Mouse (Mus musculus) gastrocnemius, postnatal 10 days (tissue): Measurements from ENCODE around the gene Nt5c. TPM values are rescaled to one million over a fixed set of nuclear protein-coding genes. Genes with fewer than 3 reads are reported as not detected.
"Not testable (repeated sequence)": the region's sequence is repeated elsewhere in the genome, so short reads cannot be mapped to it uniquely, and the experiment has no call there.

ENCODE experiments used
- DNase-seq: peaks from one replicate; pipeline ENCODE4 v3.0.0; 2021; ENCODE audit warnings: mixed read lengths
- long read RNA-seq, 2 experiments: library from polyadenylated mRNA; stranded (forward); transcript quantifications; one replicate each; pipeline ENCODE4 v2.0.0; 2021
- total RNA-seq, 2 experiments: library from RNA; stranded (reverse); gene quantifications; 2 replicates each; pipeline ENCODE4 v1.2.3; 2021

Nt5c gene
- 10 to 100 TPM; 17.3 to 19.0 TPM for total RNA-seq
- long read RNA-seq, experiment 1, transcript Nt5c-201 (5 exons, 858 nt) = major isoform, 5 of 8 reads
- long read RNA-seq, experiment 1, partial matches to known transcripts = 1 of 8 reads
- long read RNA-seq, experiment 1, other reads (novel, unspliced or antisense) = 1 of 8 reads
- long read RNA-seq, experiment 2, transcript Nt5c-201 (5 exons, 858 nt) = major isoform, 8 of 12 reads
- long read RNA-seq, experiment 2, partial matches to known transcripts = 0 of 12 reads
- long read RNA-seq, experiment 2, other reads (novel, unspliced or antisense) = 2 of 12 reads

DNA sequence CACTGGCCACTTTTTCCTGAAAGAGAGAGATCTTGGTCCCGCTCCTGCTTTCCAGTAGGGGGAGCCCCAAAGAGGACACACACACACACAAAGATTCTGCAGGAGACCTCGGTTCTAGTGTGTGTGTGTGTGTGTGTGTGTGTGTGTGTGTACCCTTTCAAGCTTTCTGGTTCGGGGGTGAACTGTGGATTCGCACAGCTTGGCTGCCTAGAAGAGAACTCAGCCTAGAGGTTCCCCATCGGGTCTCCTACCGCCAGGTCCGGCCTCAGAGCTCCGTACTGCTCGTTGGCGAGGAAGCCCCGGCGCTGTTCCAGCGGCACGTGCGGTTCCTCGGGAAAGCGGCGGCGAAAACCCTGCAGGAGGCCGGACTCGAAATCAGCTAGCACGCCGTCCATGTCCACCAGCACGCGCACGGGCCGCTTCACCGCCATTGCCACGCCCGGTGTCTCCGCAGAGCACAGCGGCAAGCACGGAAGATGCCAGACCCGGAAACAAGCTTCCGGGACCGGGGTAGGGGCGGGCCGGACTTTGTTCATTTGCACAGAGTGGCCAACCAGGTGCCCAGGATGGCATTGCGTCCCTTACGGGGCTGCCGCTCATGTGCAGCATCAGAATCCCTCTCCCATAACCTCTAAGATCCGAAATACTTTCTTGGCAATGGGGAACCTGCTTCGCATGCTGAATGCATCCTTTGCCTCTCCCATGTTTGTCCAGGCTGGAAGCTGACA, at the start of gene Nt5c:
Gene Nt5c, minus strand, starts transcription at position 507 of the 728 bp plus-strand sequence.
- peak; percentile 72 for DNase-seq

DNA sequence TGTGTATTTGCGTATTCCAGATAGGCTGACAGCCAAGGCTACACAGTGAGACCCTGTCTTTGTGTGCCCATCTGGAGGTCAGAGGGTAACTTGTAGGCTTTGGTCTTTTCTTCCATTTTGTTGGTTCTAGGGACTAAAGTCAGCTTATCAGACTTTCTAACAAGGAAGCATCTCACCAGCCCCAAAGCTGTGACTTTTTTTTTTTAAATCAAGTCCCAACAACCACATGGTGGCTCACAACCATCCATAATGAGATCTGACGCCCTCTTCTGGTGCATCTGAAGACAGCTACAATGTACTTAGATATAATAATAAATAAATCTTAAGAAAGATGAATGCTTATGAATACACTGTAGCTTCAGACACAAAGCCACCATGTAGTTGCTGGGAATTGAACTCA, 46.4 kb upstream of the Nt5c start:
- no peak for DNase-seq

DNA sequence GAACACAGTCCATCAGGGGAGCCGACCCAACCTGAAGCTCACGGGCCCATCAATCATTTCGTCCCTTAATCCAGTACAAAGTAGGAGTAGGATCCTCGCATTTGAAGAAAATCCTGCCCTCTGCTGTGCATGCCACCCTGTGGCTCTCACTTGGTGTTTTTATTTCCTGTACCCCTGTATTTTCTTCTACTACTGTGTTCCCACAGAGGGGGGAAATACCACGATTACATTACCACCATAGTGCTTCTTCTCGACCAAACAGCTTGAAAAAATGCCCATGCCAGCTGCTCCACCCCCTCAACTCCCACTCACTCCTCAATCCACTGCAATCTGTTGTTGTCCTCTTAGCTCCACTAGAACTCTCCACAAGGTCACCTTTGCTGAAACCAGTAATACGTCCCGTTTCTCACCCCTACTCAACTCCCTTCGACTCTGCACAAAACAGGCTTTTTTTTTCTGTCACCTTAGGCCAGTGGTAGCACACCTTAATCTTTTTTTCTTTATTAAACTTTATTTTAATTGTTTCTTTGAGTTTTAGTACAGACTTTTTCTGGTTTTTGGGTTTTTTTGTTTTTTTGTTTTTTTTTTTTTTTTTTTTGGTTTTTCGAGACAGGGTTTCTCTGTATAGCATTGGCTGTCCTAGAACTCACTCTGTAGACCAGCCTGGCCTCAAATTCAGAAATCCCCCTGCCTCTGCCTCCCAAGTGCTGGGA, 45.4 kb upstream of the Nt5c start:
- DNase-seq = no peak

DNA sequence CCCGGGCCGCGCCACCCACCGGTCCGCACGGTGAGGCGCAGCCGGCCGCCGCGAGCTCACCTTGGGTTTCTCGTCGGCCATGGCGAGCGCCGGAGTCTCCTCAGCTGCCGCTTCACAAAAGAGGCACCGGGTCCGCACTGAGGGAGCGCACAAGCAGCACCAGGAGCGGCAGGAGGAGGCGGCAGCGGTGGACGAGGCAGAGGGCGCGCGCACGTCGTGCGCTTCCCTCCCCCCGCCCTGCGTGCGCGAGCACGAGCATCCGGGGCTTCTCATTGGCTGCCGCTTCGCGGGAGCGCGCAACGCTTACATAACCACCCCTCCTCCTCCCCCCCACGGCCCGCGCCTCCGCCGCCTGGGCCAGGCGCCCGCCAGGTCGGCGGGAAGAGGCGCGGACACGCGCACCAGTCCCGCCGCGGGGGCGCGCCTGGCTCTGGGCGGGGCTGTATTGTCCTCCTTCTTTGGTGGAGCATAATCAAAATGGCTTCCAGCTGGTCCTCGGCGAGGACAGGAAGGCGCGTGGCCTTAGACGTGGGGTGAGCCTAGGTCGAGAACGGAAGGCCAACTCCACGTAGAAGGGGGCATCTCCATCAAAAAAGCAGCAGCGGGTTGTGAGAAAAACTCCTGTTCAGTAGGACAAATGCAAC, 44.5 kb upstream of the Nt5c start, which contains the start of gene Sumo2:
Gene Sumo2, minus strand, starts transcription at position 239 of the 644 bp plus-strand sequence.
- DNase-seq = peak; percentile 99

DNA sequence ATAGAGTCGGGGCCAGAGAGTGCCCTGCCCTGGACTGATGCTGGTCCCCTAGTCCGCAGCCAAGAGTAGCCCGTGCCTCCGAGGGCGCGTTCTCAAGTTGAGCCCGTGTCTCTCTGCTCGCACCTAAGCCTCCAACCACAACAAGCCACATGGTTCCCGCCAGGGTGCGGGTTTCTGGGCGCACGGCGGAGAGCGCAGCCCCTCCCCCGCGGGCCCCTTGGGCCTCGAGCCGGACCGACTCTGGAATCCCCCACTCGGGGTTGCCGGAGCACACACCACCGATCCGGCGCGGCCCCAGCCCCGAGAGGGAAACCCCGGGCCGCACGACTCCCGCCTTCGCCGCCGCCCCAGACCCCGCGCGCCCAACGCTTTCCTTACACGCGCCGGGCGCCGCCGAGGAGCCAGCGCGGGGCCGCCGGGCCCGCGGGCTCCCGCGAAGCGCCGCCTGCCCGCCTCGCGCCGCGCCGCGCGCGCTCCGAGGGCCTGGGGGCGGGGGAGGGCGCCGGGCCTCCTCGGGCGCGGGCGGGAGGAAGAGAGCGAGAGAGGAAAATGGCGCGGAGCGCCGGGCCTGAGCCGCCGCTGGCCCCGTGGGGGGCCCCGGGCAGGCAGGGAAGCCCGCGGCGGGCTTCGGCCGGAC, 43.9 kb upstream of the Nt5c start:
- DNase-seq = peak; percentile 72

DNA sequence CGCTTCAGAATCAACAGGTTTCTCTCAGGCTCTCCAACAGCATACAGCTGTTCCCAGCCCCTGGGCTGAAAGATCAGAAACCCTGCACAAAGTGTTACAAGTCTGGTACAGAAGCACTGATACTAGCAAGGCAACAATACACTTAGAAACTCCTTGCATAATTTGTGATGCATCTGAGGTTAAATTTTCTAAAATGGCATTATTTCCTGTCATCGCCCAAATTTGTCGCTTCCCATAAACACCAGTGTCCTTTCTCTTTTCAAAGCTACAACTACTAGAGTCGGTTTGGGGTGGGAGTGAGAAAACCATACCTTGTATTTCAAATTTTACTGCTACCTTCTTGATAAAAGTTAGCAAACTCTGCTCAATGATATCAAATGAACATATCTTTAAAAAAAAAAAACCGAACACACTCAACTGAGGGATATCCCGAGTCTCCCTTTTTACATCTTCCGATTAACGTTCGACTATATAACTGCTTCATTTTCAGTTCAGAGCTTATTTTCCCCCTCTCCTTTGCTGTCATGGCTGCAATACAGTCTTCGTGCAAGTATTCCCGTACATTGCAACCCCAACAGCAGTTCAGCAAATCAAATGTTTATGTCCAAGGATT, 43.2 kb upstream of the Nt5c start:
- no peak for DNase-seq

DNA sequence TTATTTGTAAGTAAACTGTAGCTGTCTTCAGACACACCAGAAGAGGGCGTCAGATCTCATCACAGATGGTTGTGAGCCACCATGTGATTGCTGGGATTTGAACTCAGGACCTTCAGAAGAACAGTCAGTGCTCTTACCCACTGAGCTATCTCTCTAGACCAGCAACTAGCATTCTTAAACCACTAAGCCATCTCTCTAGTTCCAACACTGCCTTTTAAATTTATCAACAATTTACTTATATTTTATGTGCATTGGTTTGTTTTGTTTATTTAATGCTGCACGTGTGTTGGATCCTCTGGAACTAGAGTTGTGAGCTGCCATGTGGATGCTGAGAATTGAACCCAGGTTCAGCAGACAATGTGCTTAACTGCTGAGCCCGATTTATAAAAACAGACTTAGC, 34.8 kb upstream of the Nt5c start:
- not testable (repeated sequence) for DNase-seq

DNA sequence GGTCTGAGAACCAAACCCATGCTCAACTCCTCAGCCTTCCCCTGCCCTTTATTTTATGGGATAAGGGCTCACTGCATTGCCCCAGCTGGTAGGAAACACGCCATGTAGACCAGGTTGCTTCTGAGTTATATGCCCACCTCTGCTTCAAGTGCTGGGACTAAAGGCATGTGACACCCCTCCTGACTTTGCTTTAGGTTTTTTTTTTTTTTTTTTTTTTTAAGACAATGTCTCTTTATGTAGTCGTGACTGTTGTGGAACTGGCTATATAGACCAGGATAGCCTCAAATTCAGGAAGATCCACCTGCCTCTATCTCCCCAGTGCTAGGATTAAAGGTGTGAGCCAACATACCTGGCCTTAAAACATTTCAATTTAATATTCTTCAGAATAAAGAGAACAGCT, 31.0 kb upstream of the Nt5c start:
- DNase-seq = no peak

DNA sequence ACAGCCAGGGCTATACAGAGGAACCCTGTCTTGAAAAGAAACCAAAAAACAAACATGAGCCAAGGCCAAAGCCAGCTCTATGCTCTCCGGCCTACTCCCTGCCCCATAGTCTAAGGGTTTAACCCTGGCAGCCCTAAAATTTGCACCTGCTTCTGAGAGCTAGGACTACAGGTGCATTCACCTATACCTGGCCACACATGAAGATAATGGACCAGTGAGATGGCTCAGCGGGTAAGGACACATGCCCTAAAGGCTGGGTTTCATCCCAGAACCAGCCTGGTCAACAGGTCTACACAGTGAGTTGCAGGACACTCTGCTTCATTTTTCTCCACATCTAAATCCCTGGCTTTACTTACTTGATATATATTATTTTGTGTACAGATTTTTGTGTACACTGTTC, 30.6 kb upstream of the Nt5c start:
- no peak for DNase-seq

DNA sequence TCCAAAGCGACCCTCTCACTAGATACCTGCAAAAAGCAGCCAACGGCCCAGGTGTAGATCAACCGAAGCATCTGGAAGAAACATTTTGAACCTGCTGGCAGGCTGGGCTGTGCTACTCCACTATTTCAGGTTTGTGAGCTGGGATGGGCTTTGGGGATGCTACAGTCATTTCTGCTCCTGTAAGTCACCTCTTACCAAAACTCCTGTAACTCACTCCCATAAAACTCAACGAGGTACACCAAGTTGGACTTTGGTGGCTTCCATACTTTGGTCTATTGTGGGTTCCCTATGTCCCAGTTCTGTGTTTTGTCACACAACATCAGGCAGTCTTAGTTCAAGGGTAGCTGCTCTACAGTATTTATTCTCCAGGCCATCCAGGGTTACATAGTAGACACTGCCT, 29.4 kb upstream of the Nt5c start:
- no peak for DNase-seq

DNA sequence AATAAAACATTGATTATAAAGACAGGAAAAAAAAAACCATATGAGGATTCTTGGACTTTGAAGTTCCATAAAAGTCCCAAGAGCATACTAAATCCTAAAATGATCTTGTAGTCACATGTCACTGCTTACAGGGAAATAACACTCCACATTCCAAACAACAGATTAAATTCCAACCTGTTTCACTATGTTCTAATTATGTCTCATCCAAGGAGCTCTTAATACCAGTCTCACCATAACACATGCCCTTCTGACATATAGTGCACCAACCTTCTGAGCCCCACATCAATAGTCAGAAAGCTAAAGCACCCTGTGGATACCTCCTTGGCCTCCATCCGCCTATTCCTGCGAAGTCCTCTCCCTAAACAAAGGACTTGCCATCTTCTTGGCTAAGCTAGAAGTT, 28.6 kb upstream of the Nt5c start:
- no peak for DNase-seq

DNA sequence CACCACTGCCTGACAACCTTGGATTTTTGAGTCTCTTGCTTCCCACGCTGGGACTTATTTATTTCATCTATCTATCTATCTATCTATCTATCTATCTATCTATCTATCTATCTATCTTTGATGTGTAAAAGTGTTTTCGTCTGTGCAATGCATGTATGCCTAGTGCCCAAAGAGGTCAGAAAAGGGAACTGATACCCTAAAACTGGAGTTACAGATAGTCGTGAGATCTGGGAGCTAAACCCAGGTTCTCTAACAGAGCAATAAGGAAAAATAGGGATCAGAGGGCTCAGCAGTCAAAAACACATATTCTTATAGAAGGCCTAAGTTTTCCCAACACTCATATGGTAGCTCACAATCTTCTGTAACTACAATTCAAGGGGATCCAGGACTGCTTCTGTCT, 27.9 kb upstream of the Nt5c start:
- no peak for DNase-seq

DNA sequence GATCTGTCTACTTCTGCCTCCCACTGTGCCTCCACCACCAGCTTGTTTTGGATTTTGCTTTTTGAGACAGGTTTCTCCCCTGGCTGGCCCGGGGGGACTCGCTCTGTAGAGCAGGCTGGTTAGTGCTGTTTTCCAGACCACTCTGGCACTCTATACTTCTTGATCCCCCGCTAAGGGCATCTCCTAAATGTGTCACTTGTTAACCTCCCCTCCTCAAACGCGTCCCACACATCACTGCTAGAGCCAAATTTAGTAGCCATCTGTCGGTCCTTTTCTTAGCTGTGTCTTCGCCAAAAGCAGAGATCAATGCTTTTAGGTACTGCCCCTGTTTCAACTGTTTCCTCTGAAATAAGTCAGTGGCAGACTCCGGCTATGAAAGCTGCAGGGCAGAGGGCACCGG, 27.0 kb upstream of the Nt5c start:
- no peak for DNase-seq

DNA sequence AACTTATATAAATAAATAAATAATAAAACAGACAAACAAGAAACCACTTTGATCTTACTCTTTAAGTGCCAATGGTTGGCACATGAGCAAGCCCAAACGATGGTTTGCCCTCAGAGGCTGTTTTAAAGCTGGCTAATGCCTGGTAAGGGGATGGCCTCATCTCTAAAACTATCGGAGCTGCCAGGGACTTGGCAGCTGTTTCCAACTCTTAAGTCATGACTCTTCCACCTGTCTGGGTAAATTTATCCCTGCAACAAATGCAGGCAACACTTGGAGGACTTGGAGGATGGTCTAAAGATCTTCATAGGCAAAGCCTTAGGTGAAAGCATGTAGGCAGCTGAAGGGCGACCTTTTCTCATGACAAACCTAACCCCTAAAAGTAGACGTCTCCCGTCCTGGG, 25.3 kb upstream of the Nt5c start:
- DNase-seq = no peak

DNA sequence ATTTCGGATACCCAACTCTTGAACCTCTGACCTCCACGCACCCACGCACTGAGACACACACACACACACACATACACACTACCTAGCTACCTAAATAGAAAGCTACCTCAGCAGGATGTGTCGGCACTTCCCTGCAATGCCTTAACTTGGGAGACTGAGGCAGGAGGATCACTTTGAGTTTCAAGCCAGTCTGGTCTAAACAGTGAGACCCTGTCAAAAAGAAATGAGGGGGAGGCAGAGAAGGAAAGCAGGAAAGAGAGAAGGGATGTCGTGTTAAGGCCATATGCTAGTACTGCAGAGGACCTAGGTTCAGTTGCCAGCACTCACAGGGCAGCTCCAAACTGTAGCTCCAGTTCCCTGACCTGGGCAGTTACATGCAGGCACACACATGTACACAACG, 23.4 kb upstream of the Nt5c start:
- no peak for DNase-seq

DNA sequence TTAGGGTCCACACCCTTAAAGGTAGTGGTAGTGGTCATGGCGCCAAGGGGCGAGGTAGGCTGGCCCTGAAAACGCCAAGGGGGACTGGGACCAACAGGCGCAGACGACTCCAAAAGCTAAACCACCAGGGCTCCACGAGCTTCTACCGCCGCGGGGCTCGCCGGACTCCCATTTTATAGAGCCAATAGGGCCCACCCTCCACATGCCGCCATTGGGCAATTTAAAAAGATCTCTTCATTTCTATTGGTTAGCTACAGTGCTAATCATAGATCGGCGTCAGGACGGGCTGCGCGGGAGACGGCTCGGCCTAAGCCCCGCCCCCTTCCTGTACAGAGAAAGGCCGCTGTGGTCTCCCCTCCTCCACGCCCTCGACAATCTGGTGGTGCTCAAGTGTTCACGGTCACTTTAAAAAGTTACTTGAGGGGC, 22.6 kb upstream of the Nt5c start, which contains the start of gene Jpt1:
Gene Jpt1, minus strand, starts transcription at position 150 of the 426 bp plus-strand sequence.
- DNase-seq = peak; percentile 92

DNA sequence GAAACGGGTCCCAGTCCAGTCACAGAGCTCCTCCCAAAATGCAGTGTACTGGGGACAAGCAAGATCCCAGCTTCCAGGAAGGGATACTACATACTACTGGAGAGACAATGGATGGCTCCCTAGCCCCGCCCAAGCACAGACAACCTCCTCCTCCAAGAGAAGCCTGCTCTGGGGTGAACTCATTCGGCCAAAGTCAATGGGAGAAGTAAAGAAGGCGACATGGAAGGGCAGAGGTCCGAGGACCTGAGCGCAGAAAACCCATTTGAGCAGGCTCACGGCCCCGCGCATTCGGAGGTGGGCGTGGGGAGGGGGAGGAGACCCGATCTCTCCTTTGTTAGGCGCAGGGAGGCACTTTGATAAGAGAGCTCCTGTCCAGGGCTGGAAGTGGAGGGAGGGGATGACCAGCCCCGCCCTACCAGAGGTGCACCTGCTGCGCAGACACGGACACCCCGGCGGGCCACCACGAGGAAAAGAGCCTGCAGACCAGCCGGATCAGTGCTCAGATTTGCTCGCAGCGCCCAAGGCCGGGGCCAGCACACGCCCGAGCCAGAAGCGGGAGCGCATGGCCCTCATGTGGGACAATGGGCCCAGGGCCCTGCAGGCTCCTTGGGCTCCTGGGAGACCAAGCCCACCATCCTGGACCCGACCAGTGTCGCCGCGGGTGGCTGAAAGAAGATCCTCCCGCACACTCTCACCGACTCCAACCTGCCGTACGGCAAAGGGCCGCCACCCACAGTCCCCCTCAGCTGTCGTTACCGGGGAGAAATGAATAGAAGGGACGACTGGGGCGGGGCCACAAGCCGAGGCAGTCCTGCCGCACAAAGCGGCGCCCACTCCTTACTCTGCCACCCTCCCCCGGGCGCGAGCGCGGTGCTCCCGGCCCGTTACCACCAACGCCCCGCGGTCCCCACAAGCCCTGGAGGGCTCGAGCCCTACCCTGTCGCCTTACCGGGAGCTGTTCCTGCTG, 21.9 kb upstream of the Nt5c start:
- peak; percentile 55 for DNase-seq

DNA sequence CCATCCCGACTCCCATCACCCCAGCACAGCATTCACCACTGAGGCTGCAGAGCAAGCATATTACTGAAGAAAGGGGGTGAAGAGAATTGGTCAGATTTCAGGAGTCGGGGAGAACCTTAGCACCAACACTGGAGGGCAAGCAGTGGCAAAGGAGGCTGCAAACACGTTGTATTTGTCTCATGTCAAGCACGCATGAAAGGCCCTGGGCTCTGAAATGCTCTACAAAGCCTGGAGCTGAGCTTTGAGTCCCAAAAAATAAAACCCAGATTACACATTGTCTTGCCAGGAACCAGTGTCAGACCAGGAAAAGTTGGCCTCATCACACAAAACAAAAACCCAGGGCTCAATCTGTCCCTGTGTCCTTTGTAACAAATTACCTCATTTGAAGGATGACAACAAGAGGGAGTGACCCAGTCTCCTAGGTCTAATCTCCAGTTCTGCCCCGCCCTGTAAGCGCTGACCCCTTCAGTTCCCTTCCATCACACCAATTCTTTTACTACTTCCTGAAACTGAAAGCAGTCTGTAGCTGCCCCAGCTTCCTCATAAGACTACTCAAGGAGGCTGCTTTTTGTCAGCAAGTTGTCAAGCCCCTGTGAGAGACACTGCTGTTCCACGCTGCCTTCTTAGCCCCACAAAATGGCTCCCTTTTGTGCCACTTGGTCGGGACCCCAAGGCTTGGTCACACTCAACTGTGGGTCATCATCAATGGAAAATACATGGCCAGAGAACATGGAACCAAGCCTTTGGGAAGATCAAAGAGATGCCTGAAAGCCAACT, 20.9 kb upstream of the Nt5c start:
- DNase-seq = no peak

DNA sequence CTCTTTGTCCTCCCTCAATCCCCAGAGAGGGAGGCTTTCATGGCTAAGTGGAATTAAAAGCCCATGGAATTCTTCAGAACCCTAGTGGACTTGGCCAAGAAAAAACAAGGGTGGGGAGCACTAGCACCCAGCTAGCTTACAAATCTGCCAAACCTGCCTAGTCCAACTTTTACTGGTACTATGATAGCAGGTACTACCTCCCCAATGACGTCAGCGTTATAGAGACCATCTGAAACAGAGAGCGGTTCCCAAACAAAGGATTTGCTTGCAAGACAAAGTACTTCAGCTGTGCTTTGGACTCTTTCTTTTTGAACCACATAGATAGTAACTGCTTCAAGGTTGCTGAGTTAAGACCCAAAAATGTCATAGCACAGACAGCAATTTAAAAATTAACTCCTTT, 20.3 kb upstream of the Nt5c start:
- DNase-seq = no peak

DNA sequence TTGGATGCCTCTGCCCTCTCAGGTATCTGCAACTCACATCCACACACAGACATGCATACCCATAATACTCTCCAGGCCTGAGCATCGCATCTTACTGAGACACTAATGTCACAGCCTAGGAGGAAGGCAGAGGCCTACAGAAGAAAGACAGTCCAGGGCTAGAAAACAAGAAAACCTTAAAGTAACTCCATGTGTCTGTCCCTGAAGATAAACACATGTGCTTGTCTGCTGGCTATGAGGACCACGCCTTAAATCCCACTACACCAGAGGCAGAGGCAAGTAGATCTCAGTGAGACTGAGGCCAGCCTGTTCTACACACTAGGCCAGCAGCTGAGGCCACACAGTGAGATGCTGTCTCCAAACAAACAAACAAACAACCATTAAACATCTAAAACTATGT, 19.5 kb upstream of the Nt5c start:
- DNase-seq = no peak
